Mouse (Mus musculus) brain, embryonic 14.5 days (tissue): Measurements from ENCODE around the gene Chrna10. TPM values are rescaled to one million over a fixed set of nuclear protein-coding genes. Genes with fewer than 3 reads are reported as not detected.
A peak's percentile ranks its signal among the peaks of the same experiment; 100 is the strongest.

Experiments
- DNase-seq: peaks from one replicate; pipeline ENCODE4 v3.0.0-alpha.2; 2011; ENCODE audit warnings: low read depth
- CTCF ChIP-seq: fragments of 200-500 bp; IDR thresholded peaks from 2 replicates; pipeline ENCODE4 v1.5.1; 2012; ENCODE audit warnings: inconsistent platforms, mild to moderate bottlenecking, moderate library complexity, borderline replicate concordance; ENCODE audit not compliant: insufficient read depth, insufficient read length; ENCODE audit errors: extremely low read depth
- POLR2A ChIP-seq: fragments of 200-500 bp; IDR thresholded peaks from 2 replicates; pipeline ENCODE4 v1.6.1; 2012; ENCODE audit warnings: mild to moderate bottlenecking, inconsistent platforms, borderline replicate concordance; ENCODE audit not compliant: poor library complexity, insufficient read depth, insufficient read length, severe bottlenecking; ENCODE audit errors: extremely low read depth
- polyA plus RNA-seq: library from polyadenylated mRNA; depleted of rRNA; stranded (reverse); fragments of >200 nt; gene quantifications from 2 replicates; pipeline ENCODE4 v1.2.3, GENCODE M21; 2012; rRNA removed

The Chrna10 gene
- polyA plus RNA-seq = 0.04 and 0.05 TPM in 2 replicates

DNA sequence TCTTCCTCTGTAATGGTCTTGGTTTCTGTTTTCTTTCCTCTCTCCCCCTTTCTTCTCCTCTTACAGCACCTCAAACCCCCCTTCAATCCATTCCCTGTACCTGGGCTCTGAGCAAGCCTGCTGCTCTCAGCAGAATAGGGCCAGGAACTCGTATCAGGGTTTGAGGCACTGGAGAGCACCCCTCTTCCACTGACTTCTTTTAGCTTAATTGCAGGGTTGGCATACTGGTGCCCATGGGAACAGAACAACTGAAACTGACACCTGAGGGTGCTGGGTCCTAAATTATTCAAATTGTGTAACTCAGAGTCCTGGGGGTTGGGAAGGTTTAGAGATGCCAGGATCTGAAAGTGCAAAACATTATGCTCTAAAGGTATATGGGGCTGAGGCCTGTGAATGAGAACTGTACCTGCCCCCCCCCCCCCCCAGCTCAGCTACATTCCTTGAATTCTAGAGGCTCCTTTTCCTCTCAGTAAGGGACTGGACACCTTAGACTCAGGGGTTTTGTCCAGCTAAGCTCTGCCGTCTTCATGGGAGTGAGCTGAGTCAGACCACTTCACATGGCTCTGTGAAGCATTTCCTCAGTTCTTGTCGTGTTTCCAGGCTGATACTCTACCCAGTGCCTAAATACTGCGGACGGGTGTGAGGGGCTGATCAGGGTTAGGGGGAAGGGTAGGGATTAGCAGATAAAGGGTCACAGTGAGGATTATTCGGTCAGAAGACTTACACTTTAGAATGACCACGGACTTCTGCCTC lies at the start of gene Chrna10:
Gene Chrna10 (minus strand): TSS at position 250 of the 753 bp plus-strand sequence.
- DNase-seq = no peak
- no peak for TF ChIP-seq CTCF
- no peak for TF ChIP-seq POLR2A

DNA sequence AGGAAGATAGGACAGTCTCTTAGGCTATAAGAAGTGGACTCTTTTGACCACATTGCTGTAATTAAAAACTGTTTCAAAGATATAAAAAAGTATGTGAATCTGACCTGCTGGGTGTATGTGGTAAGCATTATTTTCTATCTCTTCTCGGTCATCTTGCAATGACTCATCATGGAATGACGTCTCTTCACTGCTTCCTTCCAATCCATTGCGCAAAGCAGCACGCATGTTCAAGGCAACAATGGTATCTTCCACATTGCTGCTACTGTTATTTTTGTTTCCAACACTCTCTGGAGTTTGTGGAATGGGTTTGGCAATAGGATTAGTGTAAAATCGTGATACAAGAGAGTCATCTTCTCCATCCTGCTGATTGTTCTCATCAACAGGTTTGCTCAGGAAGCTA lies 37.1 kb upstream of the Chrna10 start:
- TF ChIP-seq POLR2A = no peak
- no peak for TF ChIP-seq CTCF
- no peak for DNase-seq

DNA sequence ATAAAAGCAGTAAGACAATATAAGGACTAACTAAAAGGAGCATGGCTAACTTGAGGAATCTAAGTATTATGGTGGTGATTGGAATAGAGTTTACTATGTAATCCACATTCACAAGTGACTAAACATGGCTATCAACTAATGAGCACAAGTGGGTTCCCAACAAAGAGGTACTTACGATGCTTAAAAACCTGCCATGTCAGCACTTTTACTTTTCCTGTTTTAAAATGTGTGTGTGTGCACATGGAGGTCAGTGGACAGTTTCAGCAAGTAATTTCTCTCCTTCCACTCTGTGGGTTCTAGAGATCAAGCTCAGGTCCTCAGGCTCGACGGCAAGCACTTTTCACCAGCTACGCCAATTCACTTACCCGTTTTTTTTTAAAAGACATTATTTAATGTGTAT lies 21.3 kb upstream of the Chrna10 start:
- DNase-seq = no peak
- TF ChIP-seq CTCF = no peak
- TF ChIP-seq POLR2A = no peak

DNA sequence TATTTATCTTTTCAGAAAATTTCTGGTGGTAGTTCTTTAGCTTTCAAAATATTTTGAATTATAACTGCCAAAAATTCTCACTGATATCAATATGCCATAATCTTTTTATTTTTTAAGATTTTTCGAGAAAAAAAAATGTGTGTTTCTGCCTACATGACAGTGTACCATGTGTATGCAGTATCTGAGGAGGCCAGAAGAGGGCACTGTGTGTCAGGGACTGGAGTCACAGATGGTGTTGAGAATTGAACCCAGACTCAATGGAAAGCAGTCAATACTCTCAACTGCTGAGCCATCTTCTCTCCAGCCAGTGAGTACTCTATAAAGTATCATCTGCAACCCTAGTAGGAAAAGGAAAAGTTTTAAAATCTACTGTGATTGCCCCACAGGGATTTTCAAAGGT lies 20.8 kb upstream of the Chrna10 start:
- DNase-seq = peak; percentile 38
- TF ChIP-seq CTCF = peak; percentile 59; the same call in 1 of the 2 replicates
- TF ChIP-seq POLR2A = no peak

DNA sequence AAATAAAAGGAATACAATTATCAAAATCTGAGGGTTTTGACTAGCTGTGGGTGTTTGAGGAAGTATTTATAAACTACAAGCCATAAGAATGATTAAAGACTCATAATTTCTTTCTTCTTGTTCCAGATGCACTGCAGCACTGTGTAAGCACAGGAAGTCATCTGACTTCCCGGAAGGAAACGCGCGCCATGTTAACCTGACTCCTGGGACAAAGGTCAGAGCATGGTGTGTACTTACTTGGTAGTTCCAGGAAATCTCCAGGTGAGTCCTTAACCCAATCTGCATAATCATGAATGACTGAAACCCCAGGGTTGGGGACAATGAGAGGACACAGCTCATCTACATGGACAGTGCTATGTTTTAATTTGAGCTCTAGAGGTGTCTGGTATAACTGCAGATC lies 15.8 kb upstream of the Chrna10 start:
- no peak for TF ChIP-seq POLR2A
- TF ChIP-seq CTCF = no peak
- DNase-seq = no peak

DNA sequence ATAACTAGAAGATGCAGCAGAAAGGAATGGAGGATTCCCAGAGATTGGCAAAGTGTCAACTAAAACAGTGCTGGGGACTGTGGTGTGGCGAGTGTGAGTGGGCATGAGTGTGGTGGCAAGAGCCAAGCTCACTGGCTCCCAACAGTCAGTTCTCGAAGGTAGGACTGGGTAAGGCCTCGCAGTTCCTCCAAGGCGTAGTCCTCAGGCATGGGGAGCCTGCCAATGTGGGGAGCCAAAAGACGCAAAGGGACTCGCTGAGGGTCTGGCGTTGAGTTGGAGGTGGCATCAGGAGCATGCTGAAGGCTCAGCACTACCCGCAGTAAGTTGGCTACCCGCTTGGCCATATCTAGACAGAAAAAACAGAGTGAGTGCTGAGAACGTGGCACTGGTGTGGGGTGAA lies 3.7 kb upstream of the Chrna10 start:
- DNase-seq = no peak
- TF ChIP-seq POLR2A (no peak), CTCF (no peak)

DNA sequence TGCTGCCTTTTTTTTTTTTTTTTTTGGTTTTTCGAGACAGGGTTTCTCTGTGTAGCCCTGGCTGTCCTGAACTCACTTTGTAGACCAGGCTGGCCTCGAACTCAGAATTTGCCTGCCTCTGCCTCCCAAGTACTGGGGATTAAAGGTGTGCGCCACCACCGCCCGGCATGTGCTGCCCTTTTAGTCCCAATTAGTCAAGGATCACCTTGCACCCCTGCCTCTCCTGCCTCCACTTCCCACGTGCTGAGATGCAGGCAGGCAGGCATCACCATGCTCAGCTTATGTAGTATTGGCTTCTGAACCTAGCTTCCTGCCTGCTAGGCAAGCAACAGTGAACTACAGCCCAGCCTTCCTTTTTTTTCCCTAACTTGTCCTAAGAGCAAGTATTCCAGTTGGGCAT lies 754 bp upstream of the Chrna10 start:
- DNase-seq = no peak
- TF ChIP-seq POLR2A (no peak), CTCF (no peak)

DNA sequence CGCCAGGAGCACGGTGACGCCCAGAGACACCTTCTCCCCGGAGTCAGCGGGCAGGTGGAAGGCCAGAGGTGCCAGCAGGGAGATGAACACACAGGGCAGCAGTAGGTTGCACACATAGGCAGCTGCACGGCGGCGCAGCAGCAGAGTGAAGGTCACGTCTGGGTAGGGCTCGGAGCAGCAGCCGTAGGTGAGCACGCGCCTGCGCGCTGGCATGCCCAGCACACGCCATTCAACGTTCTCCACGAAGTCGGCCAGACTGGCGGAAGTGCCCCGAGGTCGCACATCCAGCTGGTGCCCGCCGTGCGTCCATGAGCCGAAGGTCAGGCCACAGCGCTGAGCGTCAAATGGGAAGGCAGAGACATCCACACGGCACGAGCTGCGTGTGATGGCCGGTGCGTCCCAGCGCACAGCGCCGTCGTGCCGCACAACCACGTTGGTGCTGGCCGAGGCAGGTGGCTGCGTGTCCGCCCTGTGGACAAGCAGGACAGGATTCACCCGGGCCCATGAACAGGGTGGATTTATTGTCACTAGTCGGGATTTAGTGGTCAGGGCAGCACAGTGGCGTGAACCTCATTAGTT lies 3.4 kb downstream of the Chrna10 start:
- DNase-seq = no peak
- TF ChIP-seq CTCF = no peak
- TF ChIP-seq POLR2A = no peak

DNA sequence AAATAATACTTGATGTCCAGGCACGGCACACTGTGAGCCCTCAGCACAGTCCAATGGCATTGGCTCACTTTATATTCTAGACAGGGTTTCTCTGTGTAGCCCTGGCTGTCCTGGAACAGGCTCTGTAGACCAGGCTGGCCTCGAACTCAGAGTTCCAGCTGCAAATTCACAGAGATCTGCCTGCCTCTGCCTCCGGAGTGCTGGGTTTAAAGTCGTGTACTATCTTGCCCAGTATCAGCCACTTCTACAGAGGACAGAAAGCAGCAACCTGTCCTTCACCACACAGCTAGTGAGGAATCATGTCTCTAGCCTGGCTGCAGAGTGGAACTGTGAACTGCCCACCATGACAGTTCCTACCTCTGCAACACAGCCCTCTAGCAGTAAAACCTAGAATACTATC lies 6.9 kb downstream of the Chrna10 start:
- DNase-seq = no peak

DNA sequence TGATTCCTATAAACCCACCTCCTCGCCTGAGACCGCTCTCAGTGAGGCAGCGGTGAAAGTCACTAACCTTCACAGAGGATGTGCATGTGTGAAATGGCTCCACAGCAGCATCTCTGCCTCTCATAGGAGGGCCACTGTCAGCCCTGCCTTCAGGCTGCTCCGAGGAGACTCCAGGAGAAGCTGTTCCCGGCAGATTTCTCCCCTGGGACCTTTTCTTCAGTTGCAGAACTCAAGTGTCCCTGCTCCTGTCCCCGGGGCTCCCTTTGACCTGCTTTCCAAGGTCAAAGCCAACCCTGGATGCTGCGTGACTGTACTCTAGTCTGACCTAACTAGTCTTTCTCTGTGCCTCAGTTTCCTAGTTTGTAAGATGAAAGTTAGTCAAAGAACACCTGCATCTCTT lies 7.5 kb downstream of the Chrna10 start, which contains the start of gene Art5:
Gene Art5 (minus strand): TSS at position 319 of the 400 bp plus-strand sequence.
- no peak for TF ChIP-seq POLR2A
- no peak for TF ChIP-seq CTCF
- no peak for DNase-seq

More for the DNA sequence above, 6.9 kb downstream of the Chrna10 start:
- TF ChIP-seq CTCF = no peak
- no peak for TF ChIP-seq POLR2A

DNA sequence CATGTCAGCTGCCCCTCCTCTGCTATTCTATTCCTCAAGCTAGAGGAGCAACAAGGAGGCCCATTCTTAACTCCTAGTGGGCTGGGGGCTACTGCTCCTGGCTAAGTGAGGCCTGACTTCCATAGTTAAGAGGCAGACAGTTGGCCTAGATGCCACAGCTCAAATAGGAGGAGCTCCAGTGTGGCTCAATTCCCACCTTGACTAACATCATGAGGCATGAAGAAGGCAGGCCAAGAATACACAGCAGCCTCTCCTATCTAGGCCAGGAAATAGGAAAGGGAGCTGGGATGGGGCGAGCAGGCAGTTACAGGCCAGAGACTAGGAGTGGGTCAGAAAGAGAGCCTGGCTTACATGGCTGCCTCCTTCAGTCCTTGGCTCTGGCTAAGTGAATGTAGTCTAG lies 8.4 kb downstream of the Chrna10 start:
- DNase-seq = no peak
- no peak for TF ChIP-seq POLR2A
- TF ChIP-seq CTCF = no peak

DNA sequence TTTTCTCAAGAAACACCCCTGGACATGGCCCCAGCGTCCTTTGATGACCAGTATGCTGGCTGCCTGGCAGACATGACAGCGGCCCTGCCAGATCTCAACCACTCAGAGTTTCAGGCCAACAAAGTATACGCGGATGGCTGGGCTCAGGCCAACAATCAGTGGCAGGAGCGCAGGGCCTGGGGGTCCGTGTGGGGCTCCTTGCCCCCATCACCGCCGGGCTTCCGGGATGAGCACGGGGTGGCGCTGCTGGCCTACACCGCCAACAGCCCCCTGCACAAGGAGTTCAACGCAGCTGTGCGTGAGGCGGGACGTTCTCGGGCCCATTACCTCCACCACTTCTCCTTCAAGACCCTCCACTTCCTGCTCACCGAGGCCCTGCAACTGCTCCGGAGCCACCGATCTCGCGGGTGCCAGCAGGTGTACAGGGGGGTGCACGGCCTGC lies 9.9 kb downstream of the Chrna10 start:
- DNase-seq = peak; percentile 27
- TF ChIP-seq CTCF (no peak), POLR2A (no peak)

DNA sequence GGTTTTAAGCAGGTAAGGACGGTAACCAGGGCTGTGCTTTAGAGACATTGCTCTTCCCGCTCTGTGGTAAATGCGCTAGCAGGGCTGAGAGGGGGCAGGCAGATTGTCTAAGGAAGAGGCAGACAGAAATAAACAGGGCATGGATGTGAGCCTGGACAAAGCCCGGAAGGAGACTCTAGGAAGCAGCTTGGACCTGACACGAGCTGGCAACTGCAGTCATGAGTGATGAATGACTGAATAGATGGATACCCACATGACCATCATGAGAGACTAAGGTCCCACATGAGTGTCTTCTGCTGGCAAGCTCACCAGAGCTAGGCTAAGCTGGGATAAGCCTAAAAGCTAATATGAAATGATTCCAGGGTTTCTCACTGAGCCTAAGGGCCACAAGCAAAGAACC lies 12.5 kb downstream of the Chrna10 start:
- no peak for DNase-seq

More for the DNA sequence above, 12.5 kb downstream of the Chrna10 start:
- TF ChIP-seq CTCF (no peak), POLR2A (no peak)
